Mouse (Mus musculus) c-Kit-positive CD71-negative TER-119-negative erythroid progenitor cells, embryonic 14.5 days (primary cell): ENCODE results near the gene Ptch2.

Experiments
- DNase-seq: peaks from one replicate; pipeline ENCODE4 v3.0.0-alpha.2; 2013; ENCODE audit warnings: low read depth

The Ptch2 gene

DNA sequence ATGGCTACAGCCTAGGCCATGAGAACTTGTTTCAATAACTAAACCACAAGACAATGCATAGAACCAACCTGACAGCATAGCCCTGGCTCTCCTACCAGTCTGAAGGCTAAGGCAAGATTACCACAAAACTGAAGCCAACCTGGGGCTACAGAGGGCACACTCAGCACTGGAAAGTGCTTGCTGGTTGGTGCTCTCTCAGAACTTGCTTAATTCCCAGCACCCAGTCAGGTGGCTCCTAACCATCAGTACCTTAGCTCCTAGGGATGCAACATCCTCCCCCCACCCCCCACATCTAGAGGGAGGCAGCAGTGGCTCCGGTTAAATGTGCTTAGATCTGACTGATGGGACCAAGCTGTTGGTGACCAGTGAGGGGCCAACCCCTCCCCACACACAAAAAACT lies 55.5 kb downstream of the Ptch2 start:
- no peak for DNase-seq

- no peak for DNase-seq
Measured at GRCm38 (mm10) chr4:117152714-117153113, 56.8 kb downstream of the Ptch2 start.

- no peak for DNase-seq
Measured at GRCm38 (mm10) chr4:117155020-117155791, 59.3 kb downstream of the Ptch2 start.

- peak; percentile 72 for DNase-seq
Measured at GRCm38 (mm10) chr4:117155792-117156355, 60.0 kb downstream of the Ptch2 start, which contains the start of gene Rps8. Rps8 (minus strand) TSS chr4:117156243.

GRCm38 (mm10) chr4:117156372-117156771 lies 60.5 kb downstream of the Ptch2 start:
- DNase-seq, result no peak

GRCm38 (mm10) chr4:117159666-117160065 lies 63.8 kb downstream of the Ptch2 start:
- no peak for DNase-seq

GRCm38 (mm10) chr4:117161183-117161582 lies 65.3 kb downstream of the Ptch2 start:
- no peak for DNase-seq
